Mouse (Mus musculus) heart, postnatal 0 days (tissue): ENCODE measurements around the gene Cyp27a1.

ENCODE experiments used
- CTCF ChIP-seq: IDR thresholded peaks from 2 replicates; pipeline ENCODE4 v1.5.1; 2016; ENCODE audit warnings: antibody characterized with exemption, control low read depth, low read depth
- EP300 ChIP-seq: IDR thresholded peaks from 2 replicates; pipeline ENCODE4 v1.6.1; 2016; ENCODE audit warnings: antibody characterized with exemption, low read depth

DNA sequence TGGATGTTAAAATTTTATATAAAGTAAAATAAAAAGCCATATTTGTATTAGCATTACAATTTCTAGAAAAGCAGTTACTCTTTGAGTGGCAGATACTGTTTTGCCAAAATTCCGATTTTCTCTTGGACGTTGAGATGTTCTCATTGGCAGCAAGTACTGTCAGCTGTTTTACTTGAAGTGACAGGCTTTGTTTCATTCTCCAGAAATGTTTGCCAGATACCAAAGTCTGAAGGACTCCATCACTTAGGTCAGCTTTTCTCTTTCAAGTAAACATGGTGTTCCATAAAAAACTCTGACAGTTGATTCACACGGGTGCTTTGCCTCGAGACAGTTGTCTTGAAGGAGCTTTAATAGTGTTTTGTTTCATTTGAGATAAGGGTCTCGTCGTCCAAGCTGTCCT is 48.2 kb upstream of the Cyp27a1 start:
- TF ChIP-seq EP300 (no peak), CTCF (no peak)
